Mouse (Mus musculus) lung, embryonic 14.5 days (tissue): ENCODE measurements around the gene Ankrd13d. TPM values are rescaled to one million over a fixed set of nuclear protein-coding genes. Genes with fewer than 3 reads are reported as not detected.

Experiments
- ATAC-seq: fragments of 200-750 bp; cut with Nextera tagmentation; 2 replicates; pipeline ENCODE4 v1.8.0; 2017; ENCODE audit warnings: mild to moderate bottlenecking, moderate TSS enrichment, moderate library complexity; ENCODE audit not compliant: insufficient read depth
- DNase-seq: peaks from one replicate; pipeline ENCODE4 v3.0.0-alpha.2; 2015
- H3K27ac ChIP-seq: fragments of 300-500 bp; sonication (generic); 2 replicates; pipeline ENCODE4 v1.5.1; 2014; ENCODE audit warnings: low read depth, mild to moderate bottlenecking, moderate library complexity
- H3K27me3 ChIP-seq: fragments of 300-500 bp; sonication (generic); 2 replicates; pipeline ENCODE4 v1.6.1; 2014; ENCODE audit warnings: low read length, control low read depth; ENCODE audit not compliant: insufficient read depth
- H3K36me3 ChIP-seq: fragments of 300-500 bp; sonication (generic); 2 replicates; pipeline ENCODE4 v1.6.1; 2014; ENCODE audit warnings: control low read depth; ENCODE audit not compliant: insufficient read depth
- H3K4me1 ChIP-seq: fragments of 300-500 bp; sonication (generic); 2 replicates; pipeline ENCODE4 v1.6.1; 2014; ENCODE audit warnings: antibody characterized with exemption, control low read depth; ENCODE audit not compliant: insufficient read depth
- H3K4me2 ChIP-seq: fragments of 300-500 bp; sonication (generic); 2 replicates; pipeline ENCODE4 v1.6.1; 2014; ENCODE audit warnings: mild to moderate bottlenecking
- H3K4me3 ChIP-seq: fragments of 300-500 bp; sonication (generic); 2 replicates; pipeline ENCODE4 v1.5.1; 2014; ENCODE audit warnings: low read depth, low read length
- H3K9ac ChIP-seq: fragments of 300-500 bp; sonication (generic); 2 replicates; pipeline ENCODE4 v1.6.1; 2014
- H3K9me3 ChIP-seq: fragments of 300-500 bp; sonication (generic); 2 replicates; pipeline ENCODE4 v1.6.1; 2016; ENCODE audit warnings: low read depth, low read length, control low read depth
- CTCF ChIP-seq: IDR thresholded peaks from 2 replicates; pipeline ENCODE4 v1.5.1; 2016; ENCODE audit warnings: antibody characterized with exemption, low read depth
- WGBS: fragments of 180-500 bp; shearing (Covaris S2); extraction: QIAGEN DNeasy Blood & Tissue Kit; methylation state at CpG from one replicate; pipeline ENCODE4 v1.1.7; 2014; 5-methylcytosine and 5-hydroxymethylcytosine counted together
- polyA plus RNA-seq: library from polyadenylated mRNA; unstranded; fragments of >200 nt; fragmentation: Nextera tagmentation; extraction: Ambion mirVana; gene quantifications from 2 replicates; pipeline ENCODE4 v1.2.1, GENCODE M21; 2014

Ankrd13d gene
- polyA plus RNA-seq, 1 experiment from 2014 or later = 2.8 TPM

DNA sequence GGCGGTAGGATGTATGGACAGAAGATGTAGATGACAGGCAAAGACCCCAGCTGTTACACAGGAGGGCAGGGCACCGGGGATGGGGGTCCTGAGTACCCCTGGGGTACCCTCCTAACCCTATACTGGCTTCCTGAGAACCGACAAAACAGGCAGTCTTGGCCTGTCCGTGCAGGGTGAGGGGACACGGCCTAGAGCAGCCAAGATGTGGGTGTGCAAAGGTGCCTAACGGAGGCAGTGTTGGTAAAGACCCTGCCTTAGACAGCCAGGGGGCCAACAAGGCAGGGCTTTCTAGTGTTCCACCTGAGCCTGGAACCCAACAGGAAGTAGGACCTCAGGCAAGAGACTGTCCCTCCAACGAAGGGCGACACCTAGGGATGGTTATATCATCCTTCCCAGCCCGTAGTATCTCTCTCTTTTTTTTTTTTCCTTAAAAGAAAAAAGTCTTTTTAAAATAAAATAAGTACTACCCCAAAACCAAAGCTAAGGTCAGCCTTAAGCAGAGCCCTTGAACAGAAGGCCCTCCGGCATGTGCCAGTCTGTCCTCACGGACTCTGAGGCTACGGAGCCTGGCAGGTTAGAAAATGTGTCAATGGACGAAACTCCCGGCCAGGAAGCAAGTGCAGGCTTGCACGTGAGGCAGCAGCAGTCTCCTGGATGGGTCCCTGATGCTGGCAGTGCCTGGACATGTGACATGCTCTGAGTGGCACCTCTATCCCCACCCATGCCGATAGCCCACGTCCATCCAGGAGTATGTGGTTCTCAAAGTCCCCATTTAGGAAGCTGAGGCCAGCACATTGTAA is 15.6 kb upstream of the Ankrd13d start:
- TF ChIP-seq CTCF = no peak
- H3K4me1 ChIP-seq = peaks cover 24% of the 10 kb centered on the region
- 83% methylated on average over 17 of the region's 17 CpGs for WGBS

DNA sequence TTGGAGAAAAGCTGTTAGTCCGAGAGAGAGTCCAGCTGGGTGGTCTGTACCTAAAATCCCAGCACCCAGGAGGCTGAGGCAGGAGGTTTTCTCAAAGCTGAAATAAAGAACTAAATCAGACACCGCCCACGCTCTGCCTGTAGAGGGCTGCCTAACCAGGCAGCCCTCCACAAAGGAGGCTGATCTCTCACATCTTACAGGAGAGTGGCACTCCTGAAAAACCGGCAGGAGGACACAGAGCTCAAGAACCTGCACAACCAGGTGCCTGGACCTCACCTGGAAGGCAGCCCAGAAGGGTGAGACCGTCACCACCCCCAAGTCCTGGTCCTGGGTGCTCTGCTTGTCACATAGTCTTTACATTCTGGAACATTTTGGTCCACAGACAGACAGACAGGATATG is 14.9 kb upstream of the Ankrd13d start:
- Histone ChIP-seq H3K27ac (no peak overlapping the region), H3K4me2 (no peak overlapping the region), H3K27me3 (no peaks in the 10 kb centered on the region), H3K4me1 (peaks cover 17% of the 10 kb centered on the region), H3K36me3 (peaks cover 27% of the 10 kb centered on the region; the same call in 1 of the 2 replicates), H3K9ac (no peak overlapping the region), H3K4me3 (no peak overlapping the region), H3K9me3 (no peaks in the 10 kb centered on the region)
- ATAC-seq = no peak
- DNase-seq = no peak
- 81% methylated on average over 5 of the region's 5 CpGs for WGBS
- no peak for TF ChIP-seq CTCF

More for the DNA sequence above, 15.6 kb upstream of the Ankrd13d start:
- H3K9me3 ChIP-seq = no peaks in the 10 kb centered on the region
- peaks cover 23% of the 10 kb centered on the region; the same call in 1 of the 2 replicates for H3K36me3 ChIP-seq
- ATAC-seq = no peak
- H3K9ac ChIP-seq = no peak overlapping the region
- no peaks in the 10 kb centered on the region for H3K27me3 ChIP-seq
- DNase-seq = no peak
- H3K27ac ChIP-seq = no peak overlapping the region
- no peak overlapping the region for H3K4me2 ChIP-seq
- no peak overlapping the region for H3K4me3 ChIP-seq

DNA sequence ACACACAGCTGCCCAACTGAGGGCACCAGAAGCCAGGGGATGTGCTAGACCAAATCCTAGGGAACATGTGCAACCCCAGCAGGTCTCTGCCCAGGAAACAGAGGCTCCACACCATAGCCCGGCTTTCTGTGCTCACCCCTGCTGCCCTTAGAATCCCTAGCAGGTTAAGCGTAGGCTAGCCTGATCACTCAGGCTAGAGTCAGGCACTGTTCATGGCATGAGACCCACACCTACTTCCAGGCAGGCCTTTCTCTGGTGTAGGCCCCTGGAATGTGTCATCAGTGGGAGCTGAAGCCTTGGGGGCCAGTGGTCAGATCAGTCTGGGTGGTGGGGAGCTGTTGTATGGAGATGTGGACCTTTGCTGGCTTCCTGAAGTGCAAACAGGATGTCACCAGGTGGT is 13.7 kb upstream of the Ankrd13d start:
- H3K4me1 ChIP-seq = peaks cover 8% of the 10 kb centered on the region
- H3K9ac ChIP-seq = no peak overlapping the region; the same call in 1 of the 2 replicates
- TF ChIP-seq CTCF = no peak
- H3K4me2 ChIP-seq = no peak overlapping the region
- DNase-seq (no peak), ATAC-seq (no peak)
- no peak overlapping the region for H3K4me3 ChIP-seq
- no peaks in the 10 kb centered on the region for H3K27me3 ChIP-seq
- H3K9me3 ChIP-seq = no peaks in the 10 kb centered on the region
- 89% methylated on average over 2 of the region's 2 CpGs for WGBS
- H3K36me3 ChIP-seq = peaks cover 39% of the 10 kb centered on the region; the same call in 1 of the 2 replicates
- no peak overlapping the region for H3K27ac ChIP-seq

DNA sequence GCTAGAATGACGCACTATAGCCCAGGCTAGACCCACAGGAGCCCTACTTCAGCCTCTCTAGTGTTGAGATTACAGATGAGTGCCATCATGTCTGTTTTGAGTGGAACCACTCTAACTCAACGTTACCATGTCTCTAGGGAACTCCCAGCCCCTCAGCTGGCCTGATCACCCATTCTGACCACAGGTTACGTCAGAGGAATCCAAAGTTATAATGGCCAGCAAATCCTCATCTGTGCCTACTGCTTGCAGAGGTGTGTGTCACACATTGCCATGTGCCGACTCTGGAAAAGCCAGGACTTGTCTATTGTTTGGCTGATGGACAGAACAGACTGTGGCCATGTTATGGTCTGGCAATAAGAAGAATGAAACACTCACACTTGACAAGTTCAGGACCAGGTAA is 12.5 kb upstream of the Ankrd13d start:
- Histone ChIP-seq H3K9ac (no peak overlapping the region), H3K36me3 (peaks cover 48% of the 10 kb centered on the region), H3K4me3 (no peak overlapping the region), H3K27ac (no peak overlapping the region), H3K4me2 (no peak overlapping the region), H3K4me1 (no peaks in the 10 kb centered on the region), H3K27me3 (no peaks in the 10 kb centered on the region), H3K9me3 (no peaks in the 10 kb centered on the region)
- DNase-seq (no peak), ATAC-seq (no peak)
- TF ChIP-seq CTCF = no peak
- WGBS = 82% methylated on average over 4 of the region's 4 CpGs

DNA sequence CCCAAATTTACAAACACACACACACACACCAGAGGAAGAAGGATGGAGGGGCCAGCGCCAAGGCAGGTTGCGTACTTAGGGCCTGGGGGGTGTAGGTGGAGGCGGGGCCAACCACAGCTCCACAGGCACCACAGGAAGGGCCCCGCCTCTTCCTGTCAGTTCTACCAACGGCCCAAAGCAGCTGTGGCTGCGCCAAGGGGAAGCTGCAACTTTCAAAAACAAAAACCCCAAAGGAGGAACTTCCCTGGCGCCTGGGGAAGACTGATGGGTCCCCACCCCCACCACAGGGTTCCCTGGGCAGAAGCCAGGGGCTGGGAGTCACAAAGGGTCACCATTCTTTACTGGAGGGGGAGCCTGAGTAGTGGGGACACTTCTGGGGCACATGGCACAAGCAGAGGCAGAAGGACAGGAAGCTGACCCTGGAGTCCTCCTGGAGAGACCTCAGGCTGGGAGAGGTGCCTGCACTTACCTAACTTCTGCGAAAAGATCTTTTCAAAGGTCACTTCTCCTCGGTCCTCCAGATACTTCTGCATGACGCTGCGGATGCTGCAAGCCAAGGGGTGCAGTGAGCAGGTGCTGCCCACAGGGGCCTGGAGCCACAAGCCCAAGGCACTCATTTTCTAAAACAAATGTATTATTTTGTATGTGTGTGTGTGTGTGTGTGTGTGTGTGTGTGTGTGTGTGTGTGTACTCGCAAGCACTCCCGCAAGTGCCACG is 11.6 kb upstream of the Ankrd13d start:
- no peak for TF ChIP-seq CTCF
- H3K36me3 ChIP-seq = peaks cover 57% of the 10 kb centered on the region
- 64% methylated on average over 14 of the region's 14 CpGs for WGBS
- H3K4me1 ChIP-seq = no peaks in the 10 kb centered on the region
- no peak overlapping the region for H3K27ac ChIP-seq
- no peak overlapping the region for H3K4me3 ChIP-seq
- H3K9ac ChIP-seq = no peak overlapping the region
- H3K27me3 ChIP-seq = no peaks in the 10 kb centered on the region
- H3K4me2 ChIP-seq = no peak overlapping the region
- no peaks in the 10 kb centered on the region for H3K9me3 ChIP-seq
- DNase-seq = peak; percentile 58
- no peak for ATAC-seq

DNA sequence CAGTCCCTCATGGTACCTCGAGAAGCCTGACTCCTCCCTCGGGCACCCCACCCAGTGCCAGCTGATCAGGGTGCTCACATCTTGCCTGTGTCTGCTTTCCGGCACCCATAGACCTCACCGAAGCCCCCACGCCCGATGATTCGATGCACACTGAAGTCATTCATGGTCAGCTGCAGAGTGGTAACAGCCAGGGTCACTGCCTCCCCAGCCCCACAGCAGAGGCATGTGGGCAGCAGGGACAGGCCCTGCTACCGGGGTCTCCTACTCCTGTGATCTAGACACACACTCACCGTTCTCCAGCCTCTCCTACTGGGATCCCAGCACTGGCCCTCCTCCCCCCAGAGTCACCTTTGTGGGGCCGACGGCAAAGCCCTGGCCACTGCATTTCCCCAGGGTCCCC is 8.2 kb upstream of the Ankrd13d start:
- Histone ChIP-seq H3K27ac (no peak overlapping the region), H3K9ac (no peak overlapping the region), H3K4me2 (no peak overlapping the region), H3K27me3 (no peaks in the 10 kb centered on the region), H3K9me3 (no peaks in the 10 kb centered on the region), H3K36me3 (peaks cover 84% of the 10 kb centered on the region), H3K4me3 (no peak overlapping the region), H3K4me1 (no peaks in the 10 kb centered on the region)
- no peak for TF ChIP-seq CTCF
- WGBS = 89% methylated on average over 11 of the region's 11 CpGs
- ATAC-seq (no peak), DNase-seq (no peak)

DNA sequence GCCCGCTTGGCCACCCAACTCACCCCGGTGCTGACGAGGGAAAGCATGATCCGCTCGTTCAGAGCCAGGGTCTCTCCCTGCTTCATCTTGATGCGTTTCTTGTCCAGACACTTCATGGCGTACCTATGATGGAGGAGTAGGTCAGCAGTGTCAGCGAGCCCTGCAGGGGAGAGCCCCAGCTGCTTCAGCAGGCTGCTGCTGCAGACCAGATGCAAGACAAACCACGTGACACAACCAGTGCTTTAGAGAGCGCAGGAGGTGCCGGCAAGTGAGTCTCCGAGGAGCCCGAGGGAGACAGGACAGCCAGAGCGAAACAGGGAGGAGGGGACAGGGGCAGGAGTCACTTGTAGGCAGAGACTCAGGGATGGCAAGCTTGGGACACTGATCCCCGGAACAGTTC is 7.8 kb upstream of the Ankrd13d start:
- 69% methylated on average over 15 of the region's 15 CpGs for WGBS
- ATAC-seq = no peak
- peaks cover 88% of the 10 kb centered on the region for H3K36me3 ChIP-seq

More for the DNA sequence above, 7.8 kb upstream of the Ankrd13d start:
- no peaks in the 10 kb centered on the region for H3K9me3 ChIP-seq
- no peaks in the 10 kb centered on the region for H3K27me3 ChIP-seq
- H3K4me2 ChIP-seq = no peak overlapping the region
- no peak for TF ChIP-seq CTCF
- H3K4me1 ChIP-seq = no peaks in the 10 kb centered on the region
- H3K27ac ChIP-seq = no peak overlapping the region
- DNase-seq = no peak
- no peak overlapping the region for H3K4me3 ChIP-seq
- no peak overlapping the region for H3K9ac ChIP-seq
